Mouse (Mus musculus) heart, embryonic 15.5 days (tissue): ENCODE results near the gene G530012D18Rik. TPM values are rescaled to one million over a fixed set of nuclear protein-coding genes. Genes with fewer than 3 reads are reported as not detected.
"Not testable (repeated sequence)": the region's sequence is repeated elsewhere in the genome, so short reads cannot be mapped to it uniquely, and the experiment has no call there.

Source experiments
- ATAC-seq: fragments of 200-750 bp; cut with Nextera tagmentation; replicated peaks from 2 replicates; pipeline ENCODE4 v1.8.0; 2017; ENCODE audit warnings: low read depth, moderate TSS enrichment; ENCODE audit not compliant: insufficient number of reproducible peaks, insufficient read depth, low FRiP score
- H3K27ac ChIP-seq: fragments of 300-500 bp; sonication (generic); 2 replicates; pipeline ENCODE4 v1.5.1; 2015; ENCODE audit warnings: mild to moderate bottlenecking, inconsistent platforms
- H3K27me3 ChIP-seq: fragments of 300-500 bp; sonication (generic); 2 replicates; pipeline ENCODE4 v1.6.1; 2015; ENCODE audit warnings: inconsistent platforms
- H3K36me3 ChIP-seq: fragments of 300-500 bp; sonication (generic); 2 replicates; pipeline ENCODE4 v1.6.1; 2015; ENCODE audit warnings: mild to moderate bottlenecking, inconsistent platforms
- H3K4me1 ChIP-seq: fragments of 300-500 bp; sonication (generic); replicated peaks from 2 replicates; pipeline ENCODE4 v1.6.1; 2015; ENCODE audit warnings: inconsistent platforms
- H3K4me2 ChIP-seq: fragments of 300-500 bp; sonication (generic); 2 replicates; pipeline ENCODE4 v1.6.1; 2015; ENCODE audit warnings: inconsistent platforms, mild to moderate bottlenecking, moderate library complexity
- H3K4me3 ChIP-seq: fragments of 300-500 bp; sonication (generic); 2 replicates; pipeline ENCODE4 v1.5.1; 2015; ENCODE audit warnings: mild to moderate bottlenecking, inconsistent platforms
- H3K9ac ChIP-seq: fragments of 300-500 bp; sonication (generic); 2 replicates; pipeline ENCODE4 v1.6.1; 2015; ENCODE audit warnings: mild to moderate bottlenecking, inconsistent platforms
- H3K9me3 ChIP-seq: fragments of 300-500 bp; sonication (generic); replicated peaks from 2 replicates; pipeline ENCODE4 v1.6.1; 2016; ENCODE audit warnings: inconsistent platforms
- WGBS: fragments of 180-500 bp; shearing (Covaris S2); methylation state at CpG from one replicate; pipeline ENCODE4 v1.1.7; 2015; ENCODE audit warnings: mixed read lengths; 5-methylcytosine and 5-hydroxymethylcytosine counted together
- polyA plus RNA-seq: library from polyadenylated mRNA; unstranded; fragments of >200 nt; fragmentation: Nextera tagmentation; extraction: Ambion mirVana; gene quantifications from 2 replicates; pipeline ENCODE4 v1.2.1, GENCODE M21; 2015

Gene G530012D18Rik
- polyA plus RNA-seq, 1 experiment from 2014 or later: 0.38 TPM

- H3K27me3 ChIP-seq, H3K9ac ChIP-seq, H3K4me2 ChIP-seq, H3K9me3 ChIP-seq, ATAC-seq, H3K36me3 ChIP-seq, H3K4me3 ChIP-seq, H3K4me1 ChIP-seq, H3K27ac ChIP-seq: not testable (repeated sequence)
- WGBS: 50% methylated on average over 1 of the region's 1 CpGs
Measured at GRCm38 (mm10) chr1:85618689-85619088, 43.2 kb downstream of the G530012D18Rik start.

Other genes starting within 250 kb of the G530012D18Rik start
- 3.1 and 7.8 TPM in 2 replicates for gene Sp110, start 23.1 kb downstream of the G530012D18Rik start, polyA plus RNA-seq
- gene Sp140, start 24.7 kb downstream of the G530012D18Rik start, polyA plus RNA-seq: 1.5 and 2.2 TPM in 2 replicates
- 3.3 and 4.8 TPM in 2 replicates for gene Sp100, start 74.3 kb downstream of the G530012D18Rik start, polyA plus RNA-seq
- gene A630001G21Rik, start 203.0 kb downstream of the G530012D18Rik start, polyA plus RNA-seq: 1.1 and 1.7 TPM in 2 replicates
- 21.9 and 25.2 TPM in 2 replicates for gene Cab39, start 217.8 kb downstream of the G530012D18Rik start, polyA plus RNA-seq